Mouse (Mus musculus): ENCODE data around the gene Mcoln2. TPM values are rescaled to one million over a fixed set of nuclear protein-coding genes. Genes with fewer than 3 reads are reported as not detected.

Mcoln2 gene
- total and polyA plus RNA-seq, 2 experiments from 2014 or later: 0.09 to 0.16 TPM

DNA sequence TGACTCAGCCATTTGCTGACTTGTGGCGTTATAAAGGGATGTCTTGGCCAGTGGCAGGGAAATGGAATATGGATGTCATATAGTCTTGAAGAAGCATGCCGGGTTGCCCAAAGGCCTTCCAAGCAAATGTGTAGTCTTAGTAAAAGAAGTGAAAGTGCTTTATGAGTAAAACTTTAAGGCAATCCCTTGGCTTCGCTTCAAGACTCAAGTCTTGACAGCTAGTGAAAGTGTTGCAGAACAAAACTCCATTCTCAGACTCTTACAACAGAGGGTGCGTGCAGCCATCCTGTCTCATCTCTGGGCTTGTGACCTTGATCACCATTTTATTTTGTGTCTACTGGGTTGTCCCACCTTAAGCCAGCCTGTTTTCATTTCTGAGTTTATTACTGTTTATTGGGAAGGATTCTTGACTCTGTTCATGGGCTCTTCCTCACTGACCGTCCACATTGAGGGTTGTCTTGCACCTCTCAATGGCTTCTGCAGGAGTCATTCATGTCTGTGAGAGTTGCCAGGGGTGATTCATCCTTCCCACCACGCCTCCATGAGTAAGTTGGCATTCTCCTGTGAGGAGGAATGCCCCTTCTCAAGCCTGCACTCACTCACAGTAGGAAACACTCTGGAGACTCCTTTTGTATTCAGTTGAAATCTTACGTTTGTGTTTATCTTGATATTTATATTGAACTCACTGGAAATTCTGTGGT, 75.6 kb downstream of the Mcoln2 start:
- no peak for TF ChIP-seq CTCF (IDR thresholded peaks at IDR 0.05)
- H3K9ac ChIP-seq (replicated peaks; ENCODE audit: low read length, poor library complexity, severe bottlenecking): no peak overlapping the region
- H3K36me3 ChIP-seq (ENCODE audit: insufficient read depth, low read length): no peaks in the 10 kb centered on the region
- 83% methylated on average over 7 of the region's 7 CpGs for WGBS
- no peak for ATAC-seq (ENCODE audit: low FRiP score)
- peaks cover 28% of the 10 kb centered on the region for H3K27me3 ChIP-seq (ENCODE audit: insufficient read depth, low read length)
- no peak overlapping the region for H3K4me3 ChIP-seq (ENCODE audit: low read depth, low read length)
- H3K4me2 ChIP-seq (ENCODE audit: low read depth, low read length, poor library complexity, severe bottlenecking): no peak overlapping the region
- peaks cover 3% of the 10 kb centered on the region; the same call in 1 of the 2 replicates for H3K4me1 ChIP-seq (ENCODE audit: insufficient read depth, low read length)
- no peaks in the 10 kb centered on the region for H3K9me3 ChIP-seq (ENCODE audit: low read length)
- DNase-seq (ENCODE audit: low spot score): no peak
- H3K27ac ChIP-seq (ENCODE audit: low read depth, low read length): no peak overlapping the region

DNA sequence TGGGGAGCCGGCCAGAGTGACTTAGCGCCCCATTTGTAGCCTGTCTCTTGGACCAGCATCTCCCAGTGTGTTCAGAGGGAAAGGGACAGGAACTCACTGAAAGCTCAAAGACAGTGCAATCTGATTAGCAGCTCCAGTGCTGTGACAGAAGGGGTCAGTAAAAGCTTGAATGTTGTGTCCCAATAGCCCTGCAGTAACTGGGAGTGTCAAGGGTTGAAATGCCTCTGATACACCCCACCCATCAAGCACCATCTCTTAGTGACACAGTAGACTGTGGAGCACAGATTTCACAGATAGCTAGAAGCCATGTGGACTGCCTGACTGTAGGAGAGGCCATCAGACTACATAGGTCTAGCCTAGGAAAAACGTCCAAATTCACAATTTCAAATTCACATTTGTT, 77.8 kb downstream of the Mcoln2 start:
- 0 out of 2 replicates have a peak, but pooled peaks cover 7% of the 10 kb centered on the region for H3K27me3 ChIP-seq (ENCODE audit: insufficient read depth, low read length)
- WGBS: 69% methylated on average over 3 of the region's 3 CpGs
- ATAC-seq (ENCODE audit: low FRiP score) (no peak), DNase-seq (ENCODE audit: low spot score) (no peak)
- H3K4me1 ChIP-seq (ENCODE audit: insufficient read depth, low read length): no peaks in the 10 kb centered on the region
- no peak overlapping the region for H3K9ac ChIP-seq (replicated peaks; ENCODE audit: low read length, poor library complexity, severe bottlenecking)
- TF ChIP-seq CTCF (IDR thresholded peaks at IDR 0.05): no peak
- H3K4me2 ChIP-seq (ENCODE audit: low read depth, low read length, poor library complexity, severe bottlenecking): no peak overlapping the region
- no peaks in the 10 kb centered on the region for H3K36me3 ChIP-seq (ENCODE audit: insufficient read depth, low read length)
- H3K9me3 ChIP-seq (ENCODE audit: low read length): no peaks in the 10 kb centered on the region
- H3K4me3 ChIP-seq (ENCODE audit: low read depth, low read length): no peak overlapping the region
- no peak overlapping the region for H3K27ac ChIP-seq (ENCODE audit: low read depth, low read length)

DNA sequence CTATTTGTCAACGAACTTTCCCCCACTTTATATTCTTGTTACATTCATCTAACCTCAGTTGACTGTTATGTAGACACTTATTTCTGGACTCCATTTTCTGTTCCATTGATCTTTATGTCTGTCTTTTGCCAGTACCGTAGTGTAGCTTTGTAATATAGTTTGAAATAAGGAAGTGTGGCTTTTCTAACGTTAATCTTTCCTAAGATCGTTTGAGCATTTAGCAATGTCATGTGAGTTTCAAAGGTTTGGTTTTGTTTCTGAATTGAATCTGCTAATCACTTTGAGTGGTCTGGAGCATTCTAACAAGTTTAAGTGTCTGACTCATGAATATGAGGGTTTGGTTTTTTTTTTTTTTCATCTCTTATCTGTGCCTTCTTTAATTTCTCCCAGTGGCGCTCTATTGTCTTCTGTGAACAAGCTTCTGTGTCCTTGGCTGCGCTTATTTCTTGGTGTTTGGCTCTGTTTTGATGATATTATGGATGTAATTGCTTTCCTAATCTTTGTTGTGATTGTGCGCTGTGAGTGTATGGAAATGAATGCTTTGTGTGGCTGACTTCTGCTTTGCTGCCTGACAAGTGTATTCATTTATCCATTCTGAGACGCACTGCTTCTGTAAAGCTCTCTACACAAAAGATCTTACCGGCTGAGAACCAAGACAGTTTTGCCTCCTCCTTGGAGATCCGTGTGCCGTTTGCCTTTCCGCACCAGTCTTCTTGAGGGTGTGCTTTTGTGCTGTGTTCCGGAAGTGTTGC, 79.1 kb downstream of the Mcoln2 start:
- ATAC-seq (ENCODE audit: low FRiP score) (no peak), DNase-seq (ENCODE audit: low spot score) (no peak)
- Histone ChIP-seq H3K36me3 (ENCODE audit: insufficient read depth, low read length) (no peaks in the 10 kb centered on the region), H3K4me1 (ENCODE audit: insufficient read depth, low read length) (no peaks in the 10 kb centered on the region), H3K9ac (replicated peaks; ENCODE audit: low read length, poor library complexity, severe bottlenecking) (no peak overlapping the region), H3K27me3 (ENCODE audit: insufficient read depth, low read length) (no peaks in the 10 kb centered on the region), H3K4me2 (ENCODE audit: low read depth, low read length, poor library complexity, severe bottlenecking) (no peak overlapping the region), H3K4me3 (ENCODE audit: low read depth, low read length) (no peak overlapping the region), H3K9me3 (ENCODE audit: low read length) (no peaks in the 10 kb centered on the region), H3K27ac (ENCODE audit: low read depth, low read length) (no peak overlapping the region)
- 50% methylated on average over 13 of the region's 13 CpGs for WGBS
- no peak for TF ChIP-seq CTCF (IDR thresholded peaks at IDR 0.05)

DNA sequence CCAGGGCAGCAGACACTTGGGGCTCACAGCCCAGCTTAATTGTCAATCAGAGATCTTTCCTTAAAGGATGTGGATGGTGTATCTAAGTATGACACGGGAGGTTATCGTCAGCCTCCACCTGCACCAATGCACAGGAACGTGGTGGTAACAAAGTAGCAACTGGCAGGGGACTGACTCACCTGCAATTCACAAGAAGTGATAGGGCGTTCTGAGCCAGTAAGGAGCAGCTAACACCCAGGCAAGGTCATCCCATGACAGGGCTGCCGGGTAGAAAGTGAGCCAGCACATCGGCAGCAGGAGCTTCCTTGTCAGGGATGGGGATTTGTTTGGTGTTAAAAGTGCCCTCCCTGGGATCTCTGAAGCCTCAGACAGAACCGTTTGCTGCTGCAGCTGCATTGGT, 83.1 kb downstream of the Mcoln2 start:
- WGBS: 75% methylated on average over 7 of the region's 7 CpGs
- Histone ChIP-seq H3K36me3 (ENCODE audit: insufficient read depth, low read length) (no peaks in the 10 kb centered on the region), H3K27ac (ENCODE audit: low read depth, low read length) (no peak overlapping the region), H3K4me1 (ENCODE audit: insufficient read depth, low read length) (no peaks in the 10 kb centered on the region), H3K4me2 (ENCODE audit: low read depth, low read length, poor library complexity, severe bottlenecking) (no peak overlapping the region), H3K9me3 (ENCODE audit: low read length) (no peaks in the 10 kb centered on the region), H3K9ac (replicated peaks; ENCODE audit: low read length, poor library complexity, severe bottlenecking) (no peak overlapping the region), H3K27me3 (ENCODE audit: insufficient read depth, low read length) (no peaks in the 10 kb centered on the region), H3K4me3 (ENCODE audit: low read depth, low read length) (no peak overlapping the region)
- no peak for TF ChIP-seq CTCF (IDR thresholded peaks at IDR 0.05)
- ATAC-seq (ENCODE audit: low FRiP score) (no peak), DNase-seq (ENCODE audit: low spot score) (no peak)

DNA sequence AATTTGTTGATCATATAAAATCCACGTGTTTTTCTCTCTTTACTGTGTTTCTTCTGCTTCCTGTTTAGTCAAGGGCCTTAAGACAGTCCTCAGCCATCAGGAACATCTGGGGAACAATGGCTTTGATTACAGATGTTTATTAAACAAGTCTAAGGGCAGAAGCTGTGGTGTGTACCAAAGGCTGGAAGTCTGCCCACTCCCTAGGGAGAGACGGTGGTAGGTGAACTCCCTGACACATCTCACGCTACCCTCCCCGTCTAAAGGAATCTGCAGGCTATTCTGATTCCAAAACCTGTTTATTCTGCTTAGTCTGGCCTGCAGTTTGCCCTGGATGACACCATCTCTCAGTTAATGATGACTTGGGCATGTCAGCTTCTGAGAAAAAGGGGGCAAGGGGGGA, 84.1 kb downstream of the Mcoln2 start:
- H3K4me3 ChIP-seq (ENCODE audit: low read depth, low read length): no peak overlapping the region
- ATAC-seq (ENCODE audit: low FRiP score): no peak
- no peaks in the 10 kb centered on the region for H3K36me3 ChIP-seq (ENCODE audit: insufficient read depth, low read length)
- no peak for DNase-seq (ENCODE audit: low spot score)
- no peak overlapping the region for H3K9ac ChIP-seq (replicated peaks; ENCODE audit: low read length, poor library complexity, severe bottlenecking)
- TF ChIP-seq CTCF (IDR thresholded peaks at IDR 0.05): no peak
- no peak overlapping the region for H3K4me2 ChIP-seq (ENCODE audit: low read depth, low read length, poor library complexity, severe bottlenecking)
- no peaks in the 10 kb centered on the region for H3K27me3 ChIP-seq (ENCODE audit: insufficient read depth, low read length)
- WGBS: 78% methylated on average over 4 of the region's 4 CpGs
- no peaks in the 10 kb centered on the region for H3K9me3 ChIP-seq (ENCODE audit: low read length)
- no peak overlapping the region for H3K27ac ChIP-seq (ENCODE audit: low read depth, low read length)
- H3K4me1 ChIP-seq (ENCODE audit: insufficient read depth, low read length): no peaks in the 10 kb centered on the region

DNA sequence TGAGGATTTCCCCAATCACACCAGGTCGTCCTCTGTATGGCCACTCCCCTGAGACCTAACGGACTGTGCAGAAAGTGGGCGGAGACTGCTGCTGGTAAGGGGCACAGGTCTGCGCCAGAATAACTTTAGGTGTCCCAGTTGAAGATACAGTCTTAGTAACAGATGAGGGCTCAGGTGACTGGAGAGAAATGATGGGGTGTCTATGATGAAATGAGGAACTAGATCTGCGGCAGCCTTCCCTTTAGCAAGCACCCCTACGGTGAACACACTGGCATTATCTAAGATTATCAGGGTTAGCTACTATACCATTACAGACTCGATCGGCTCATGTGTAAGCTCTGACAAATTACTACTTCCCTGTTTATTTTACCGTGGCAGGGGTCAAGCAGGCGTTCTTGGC, 84.9 kb downstream of the Mcoln2 start:
- Histone ChIP-seq H3K27me3 (ENCODE audit: insufficient read depth, low read length) (no peaks in the 10 kb centered on the region), H3K27ac (ENCODE audit: low read depth, low read length) (no peak overlapping the region), H3K4me3 (ENCODE audit: low read depth, low read length) (no peak overlapping the region), H3K9ac (replicated peaks; ENCODE audit: low read length, poor library complexity, severe bottlenecking) (no peak overlapping the region), H3K9me3 (ENCODE audit: low read length) (no peaks in the 10 kb centered on the region), H3K36me3 (ENCODE audit: insufficient read depth, low read length) (no peaks in the 10 kb centered on the region), H3K4me1 (ENCODE audit: insufficient read depth, low read length) (no peaks in the 10 kb centered on the region), H3K4me2 (ENCODE audit: low read depth, low read length, poor library complexity, severe bottlenecking) (no peak overlapping the region)
- 78% methylated on average over 10 of the region's 10 CpGs for WGBS
- DNase-seq (ENCODE audit: low spot score) (no peak), ATAC-seq (ENCODE audit: low FRiP score) (no peak)
- no peak for TF ChIP-seq CTCF (IDR thresholded peaks at IDR 0.05)
